Mouse (Mus musculus) neural tube, embryonic 14.5 days (tissue): ENCODE data around the gene Gm37240. TPM values are rescaled to one million over a fixed set of nuclear protein-coding genes. Genes with fewer than 3 reads are reported as not detected.

Experiments used
- ATAC-seq: fragments of 200-750 bp; cut with Nextera tagmentation; 2 replicates; pipeline ENCODE4 v1.8.0; 2017; ENCODE audit warnings: low read depth, mild to moderate bottlenecking, moderate TSS enrichment, moderate library complexity
- H3K27ac ChIP-seq: fragments of 300-500 bp; sonication (generic); 2 replicates; pipeline ENCODE4 v1.5.1; 2014; ENCODE audit warnings: low read depth, mild to moderate bottlenecking, control low read depth, low read length, moderate library complexity, mixed read lengths
- H3K27me3 ChIP-seq: fragments of 300-500 bp; sonication (generic); 2 replicates; pipeline ENCODE4 v1.6.1; 2014; ENCODE audit warnings: low read length; ENCODE audit not compliant: control insufficient read depth, insufficient read depth
- H3K36me3 ChIP-seq: fragments of 300-500 bp; sonication (generic); 2 replicates; pipeline ENCODE4 v1.6.1; 2014; ENCODE audit warnings: low read length, mixed read lengths; ENCODE audit not compliant: control insufficient read depth, insufficient read depth
- H3K4me1 ChIP-seq: fragments of 300-500 bp; sonication (generic); 2 replicates; pipeline ENCODE4 v1.6.1; 2014; ENCODE audit warnings: low read length; ENCODE audit not compliant: control insufficient read depth, insufficient read depth
- H3K4me2 ChIP-seq: fragments of 300-500 bp; sonication (generic); 2 replicates; pipeline ENCODE4 v1.6.1; 2014; ENCODE audit warnings: mild to moderate bottlenecking, low read depth, low read length, control low read depth
- H3K4me3 ChIP-seq: fragments of 300-500 bp; sonication (generic); 2 replicates; pipeline ENCODE4 v1.5.1; 2014; ENCODE audit warnings: low read depth, low read length, control low read depth, mixed read lengths
- H3K9ac ChIP-seq: fragments of 300-500 bp; sonication (generic); replicated peaks from 2 replicates; pipeline ENCODE4 v1.6.1; 2014; ENCODE audit warnings: low read depth, mild to moderate bottlenecking, control low read depth, low read length, mixed read lengths
- H3K9me3 ChIP-seq: fragments of 300-500 bp; sonication (generic); 2 replicates; pipeline ENCODE4 v1.6.1; 2016; ENCODE audit warnings: low read length; ENCODE audit not compliant: control insufficient read depth
- WGBS: fragments of 180-500 bp; shearing (Covaris S2); extraction: QIAGEN DNeasy Blood & Tissue Kit; methylation state at CpG from one replicate; pipeline ENCODE4 v1.1.7; 2014; 5-methylcytosine and 5-hydroxymethylcytosine counted together
- polyA plus RNA-seq: library from polyadenylated mRNA; unstranded; fragments of >200 nt; fragmentation: Nextera tagmentation; extraction: Ambion mirVana; gene quantifications from 2 replicates; pipeline ENCODE4 v1.2.1, GENCODE M21; 2014

The Gm37240 gene
- polyA plus RNA-seq, 1 experiment from 2014 or later: not detected

- no peak overlapping the region for H3K9ac ChIP-seq
- H3K4me3 ChIP-seq: no peak overlapping the region
- H3K36me3 ChIP-seq: no peaks in the 10 kb centered on the region
- no peak overlapping the region for H3K4me2 ChIP-seq
- no peak overlapping the region for H3K27ac ChIP-seq
- no peaks in the 10 kb centered on the region for H3K27me3 ChIP-seq
- no peaks in the 10 kb centered on the region for H3K9me3 ChIP-seq
- 87% methylated on average over 6 of the region's 6 CpGs for WGBS
- H3K4me1 ChIP-seq: no peaks in the 10 kb centered on the region
- no peak for ATAC-seq
Observed at GRCm38 (mm10) chr3:85469711-85470110, 417.6 kb downstream of the Gm37240 start.

GRCm38 (mm10) chr3:85468995-85469394 is 418.3 kb downstream of the Gm37240 start:
- ATAC-seq: no peak
- H3K4me3 ChIP-seq: no peak overlapping the region
- no peak overlapping the region for H3K27ac ChIP-seq
- no peaks in the 10 kb centered on the region for H3K36me3 ChIP-seq
- H3K27me3 ChIP-seq: no peaks in the 10 kb centered on the region
- no peaks in the 10 kb centered on the region for H3K9me3 ChIP-seq
- H3K4me1 ChIP-seq: no peaks in the 10 kb centered on the region
- no peak overlapping the region for H3K4me2 ChIP-seq
- no peak overlapping the region for H3K9ac ChIP-seq
- WGBS: 88% methylated on average over 2 of the region's 2 CpGs

- H3K4me1 ChIP-seq: no peaks in the 10 kb centered on the region
- no peaks in the 10 kb centered on the region for H3K9me3 ChIP-seq
- H3K27me3 ChIP-seq: no peaks in the 10 kb centered on the region
- no peak for ATAC-seq
- H3K27ac ChIP-seq: no peak overlapping the region
- H3K36me3 ChIP-seq: no peaks in the 10 kb centered on the region
- no peak overlapping the region for H3K4me2 ChIP-seq
- WGBS: 88% methylated on average over 10 of the region's 10 CpGs
- H3K9ac ChIP-seq: no peak overlapping the region
- H3K4me3 ChIP-seq: no peak overlapping the region
Observed at GRCm38 (mm10) chr3:85465283-85466025, 421.9 kb downstream of the Gm37240 start.

- H3K27ac ChIP-seq: no peak overlapping the region
- no peaks in the 10 kb centered on the region for H3K36me3 ChIP-seq
- H3K4me3 ChIP-seq: no peak overlapping the region
- no peak for ATAC-seq
- H3K9me3 ChIP-seq: no peaks in the 10 kb centered on the region
- H3K4me2 ChIP-seq: no peak overlapping the region
- no peaks in the 10 kb centered on the region for H3K27me3 ChIP-seq
- 94% methylated on average over 6 of the region's 6 CpGs for WGBS
- no peak overlapping the region for H3K9ac ChIP-seq
- H3K4me1 ChIP-seq: no peaks in the 10 kb centered on the region
Observed at GRCm38 (mm10) chr3:85460021-85460420, 427.3 kb downstream of the Gm37240 start.

GRCm38 (mm10) chr3:85456983-85457382 is 430.3 kb downstream of the Gm37240 start:
- 88% methylated on average over 2 of the region's 2 CpGs for WGBS
- ATAC-seq: no peak
- Histone ChIP-seq H3K27ac (no peak overlapping the region), H3K9ac (no peak overlapping the region), H3K27me3 (no peaks in the 10 kb centered on the region), H3K36me3 (no peaks in the 10 kb centered on the region), H3K4me3 (no peak overlapping the region), H3K4me2 (no peak overlapping the region), H3K9me3 (no peaks in the 10 kb centered on the region), H3K4me1 (no peaks in the 10 kb centered on the region)

- no peaks in the 10 kb centered on the region for H3K27me3 ChIP-seq
- H3K36me3 ChIP-seq: no peaks in the 10 kb centered on the region
- no peak overlapping the region for H3K27ac ChIP-seq
- no peak for ATAC-seq
- H3K4me1 ChIP-seq: no peaks in the 10 kb centered on the region
- no peak overlapping the region for H3K4me3 ChIP-seq
- no peaks in the 10 kb centered on the region for H3K9me3 ChIP-seq
- 70% methylated on average over 3 of the region's 3 CpGs for WGBS
- H3K4me2 ChIP-seq: no peak overlapping the region
- no peak overlapping the region for H3K9ac ChIP-seq
Observed at GRCm38 (mm10) chr3:85455453-85455852, 431.9 kb downstream of the Gm37240 start.

GRCm38 (mm10) chr3:85454001-85454400 is 433.3 kb downstream of the Gm37240 start:
- ATAC-seq: no peak
- no peak overlapping the region for H3K4me2 ChIP-seq
- no peak overlapping the region for H3K27ac ChIP-seq
- no peak overlapping the region for H3K9ac ChIP-seq
- no peaks in the 10 kb centered on the region for H3K36me3 ChIP-seq
- H3K4me3 ChIP-seq: no peak overlapping the region
- H3K9me3 ChIP-seq: no peaks in the 10 kb centered on the region
- 81% methylated on average over 6 of the region's 6 CpGs for WGBS
- H3K27me3 ChIP-seq: no peaks in the 10 kb centered on the region
- H3K4me1 ChIP-seq: no peaks in the 10 kb centered on the region

GRCm38 (mm10) chr3:85449461-85449860 is 437.9 kb downstream of the Gm37240 start:
- Histone ChIP-seq H3K9me3 (no peaks in the 10 kb centered on the region), H3K36me3 (no peaks in the 10 kb centered on the region), H3K4me1 (no peaks in the 10 kb centered on the region), H3K27ac (no peak overlapping the region), H3K4me2 (no peak overlapping the region), H3K27me3 (no peaks in the 10 kb centered on the region), H3K4me3 (no peak overlapping the region), H3K9ac (no peak overlapping the region)
- 86% methylated on average over 4 of the region's 4 CpGs for WGBS
- no peak for ATAC-seq

GRCm38 (mm10) chr3:85442781-85443180 is 444.5 kb downstream of the Gm37240 start:
- Histone ChIP-seq H3K27me3 (no peaks in the 10 kb centered on the region), H3K9me3 (no peaks in the 10 kb centered on the region), H3K27ac (no peak overlapping the region), H3K9ac (no peak overlapping the region), H3K4me1 (no peaks in the 10 kb centered on the region), H3K36me3 (no peaks in the 10 kb centered on the region), H3K4me3 (no peak overlapping the region), H3K4me2 (no peak overlapping the region)
- no peak for ATAC-seq
- WGBS: 98% methylated on average over 5 of the region's 5 CpGs
